Mouse (Mus musculus): ENCODE results near the gene Hacd2. TPM values are rescaled to one million over a fixed set of nuclear protein-coding genes. Genes with fewer than 3 reads are reported as not detected.

The Hacd2 gene
- polyA plus RNA-seq, 1 experiment from 2014 or later = 25.9 TPM

DNA sequence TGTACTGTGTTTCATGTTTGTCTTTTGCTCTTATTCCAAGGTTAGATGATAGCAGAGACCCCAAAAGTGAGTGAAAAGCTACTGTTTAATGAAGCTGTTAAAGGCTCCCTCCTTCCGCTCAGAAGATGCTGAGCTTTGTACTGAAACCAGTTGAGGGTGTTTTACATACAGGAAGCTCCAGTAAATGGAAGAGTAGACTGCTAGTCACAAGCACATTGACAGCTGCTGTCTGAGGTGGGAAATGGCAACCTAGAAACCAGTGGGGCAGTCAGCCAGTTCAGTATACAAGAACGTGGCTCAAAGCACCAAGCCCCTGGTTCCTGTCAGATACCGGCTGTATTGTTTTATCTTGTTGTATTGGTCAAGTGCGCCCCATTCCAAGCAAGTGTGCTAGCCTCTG is 46.7 kb downstream of the Hacd2 start:
- no peak overlapping the region for H3K4me2 ChIP-seq (ENCODE audit: low read length)
- ATAC-seq (ENCODE audit: low FRiP score, low TSS enrichment) (no peak), DNase-seq (no peak)
- H3K9ac ChIP-seq (replicated peaks; ENCODE audit: low read length) = no peak overlapping the region
- 86% methylated on average over 4 of the region's 4 CpGs for WGBS
- no peak overlapping the region for H3K4me3 ChIP-seq (replicated peaks; ENCODE audit: low read depth, low read length)
- no peaks in the 10 kb centered on the region for H3K36me3 ChIP-seq (ENCODE audit: control insufficient read depth, insufficient read depth, low read length)
- no peaks in the 10 kb centered on the region for H3K9me3 ChIP-seq (ENCODE audit: control insufficient read depth, low read length)
- no peaks in the 10 kb centered on the region for H3K4me1 ChIP-seq (ENCODE audit: control insufficient read depth, insufficient read depth, low read length)
- no peaks in the 10 kb centered on the region for H3K27me3 ChIP-seq (ENCODE audit: control insufficient read depth, insufficient read depth, low read length)
- no peak overlapping the region for H3K27ac ChIP-seq (replicated peaks; ENCODE audit: low read depth, low read length)

DNA sequence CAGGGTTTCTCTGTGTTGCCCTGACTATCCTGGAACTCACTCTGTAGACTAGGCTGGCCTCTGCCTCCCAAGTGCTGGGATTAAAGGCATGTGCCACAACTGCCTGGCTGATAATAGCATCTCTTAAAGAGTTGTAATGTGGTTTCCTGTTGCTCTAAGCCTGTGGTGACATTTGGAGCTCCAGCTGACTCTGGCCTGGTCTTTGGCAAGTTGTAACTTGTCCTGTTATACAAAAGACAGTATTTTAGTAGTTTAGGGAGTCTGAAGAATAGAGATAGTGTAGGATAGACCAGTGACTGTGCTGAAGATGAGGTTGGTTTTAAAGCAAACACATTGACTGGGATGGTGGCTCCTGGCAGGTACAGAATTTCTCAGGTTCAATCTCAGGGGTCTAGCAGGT is 52.2 kb downstream of the Hacd2 start:
- ATAC-seq (ENCODE audit: low FRiP score, low TSS enrichment) = no peak

DNA sequence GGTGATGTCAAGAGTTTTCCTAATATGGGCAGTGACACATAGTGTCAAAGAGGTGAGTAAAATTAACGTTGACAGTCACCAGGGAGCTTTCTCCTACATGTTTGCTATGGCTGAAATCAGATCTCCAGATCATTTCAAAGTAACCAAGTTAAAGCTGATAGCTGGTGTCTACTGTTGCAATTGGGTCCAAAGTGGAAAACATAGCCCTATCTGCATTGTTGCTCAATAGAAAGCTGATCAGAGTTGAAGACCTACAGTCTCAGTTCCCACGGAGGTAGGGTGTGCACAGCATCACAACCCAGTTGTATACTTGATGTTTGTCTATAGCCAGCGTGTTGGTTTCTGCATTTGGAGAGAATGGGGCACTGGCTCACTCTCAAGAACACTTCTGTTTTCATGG is 53.4 kb downstream of the Hacd2 start:
- Histone ChIP-seq H3K27ac (replicated peaks; ENCODE audit: low read depth, low read length) (no peak overlapping the region), H3K27me3 (ENCODE audit: control insufficient read depth, insufficient read depth, low read length) (no peaks in the 10 kb centered on the region), H3K36me3 (ENCODE audit: control insufficient read depth, insufficient read depth, low read length) (no peaks in the 10 kb centered on the region), H3K9me3 (ENCODE audit: control insufficient read depth, low read length) (no peaks in the 10 kb centered on the region), H3K9ac (replicated peaks; ENCODE audit: low read length) (no peak overlapping the region), H3K4me1 (ENCODE audit: control insufficient read depth, insufficient read depth, low read length) (no peaks in the 10 kb centered on the region), H3K4me3 (replicated peaks; ENCODE audit: low read depth, low read length) (no peak overlapping the region), H3K4me2 (ENCODE audit: low read length) (no peak overlapping the region)
- 89% methylated on average over 3 of the region's 3 CpGs for WGBS
- ATAC-seq (ENCODE audit: low FRiP score, low TSS enrichment) = no peak
- no peak for DNase-seq

More for the DNA sequence above, 52.2 kb downstream of the Hacd2 start:
- H3K4me2 ChIP-seq (ENCODE audit: low read length) = no peak overlapping the region
- no peak overlapping the region for H3K9ac ChIP-seq (replicated peaks; ENCODE audit: low read length)
- no peaks in the 10 kb centered on the region for H3K36me3 ChIP-seq (ENCODE audit: control insufficient read depth, insufficient read depth, low read length)
- no peak overlapping the region for H3K27ac ChIP-seq (replicated peaks; ENCODE audit: low read depth, low read length)
- no peaks in the 10 kb centered on the region for H3K9me3 ChIP-seq (ENCODE audit: control insufficient read depth, low read length)
- H3K4me3 ChIP-seq (replicated peaks; ENCODE audit: low read depth, low read length) = no peak overlapping the region
- no peaks in the 10 kb centered on the region for H3K27me3 ChIP-seq (ENCODE audit: control insufficient read depth, insufficient read depth, low read length)
- H3K4me1 ChIP-seq (ENCODE audit: control insufficient read depth, insufficient read depth, low read length) = no peaks in the 10 kb centered on the region
- no peak for DNase-seq

DNA sequence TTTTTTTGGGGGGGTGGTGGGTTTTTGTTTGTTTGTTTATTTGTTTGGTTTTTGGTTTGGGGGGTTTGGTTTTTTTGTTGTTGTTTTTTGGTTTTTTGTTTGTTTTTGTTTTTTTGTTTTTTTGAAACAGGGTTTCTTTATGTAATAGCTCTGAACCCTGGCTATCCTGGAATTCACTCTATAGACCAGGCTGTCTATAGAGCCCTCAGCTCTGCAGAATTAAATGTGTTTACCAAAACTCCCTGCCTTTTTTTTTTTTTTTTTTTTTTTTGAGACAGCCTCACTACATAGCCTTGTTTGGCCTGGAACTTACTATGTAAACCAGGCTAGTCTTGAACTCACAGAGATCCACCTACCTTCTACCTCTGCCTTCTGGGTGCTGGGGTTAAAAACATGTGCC is 71.3 kb downstream of the Hacd2 start:
- H3K4me2 ChIP-seq (ENCODE audit: low read length) = no peak overlapping the region
- H3K27ac ChIP-seq (replicated peaks; ENCODE audit: low read depth, low read length) = no peak overlapping the region
- no peaks in the 10 kb centered on the region for H3K4me1 ChIP-seq (ENCODE audit: control insufficient read depth, insufficient read depth, low read length)
- no peak overlapping the region for H3K4me3 ChIP-seq (replicated peaks; ENCODE audit: low read depth, low read length)
- H3K9ac ChIP-seq (replicated peaks; ENCODE audit: low read length) = no peak overlapping the region
- ATAC-seq (ENCODE audit: low FRiP score, low TSS enrichment) (no peak), DNase-seq (no peak)
- no peaks in the 10 kb centered on the region for H3K9me3 ChIP-seq (ENCODE audit: control insufficient read depth, low read length)
- H3K36me3 ChIP-seq (ENCODE audit: control insufficient read depth, insufficient read depth, low read length) = peaks cover 8% of the 10 kb centered on the region; the same call in 1 of the 2 replicates
- H3K27me3 ChIP-seq (ENCODE audit: control insufficient read depth, insufficient read depth, low read length) = no peaks in the 10 kb centered on the region

DNA sequence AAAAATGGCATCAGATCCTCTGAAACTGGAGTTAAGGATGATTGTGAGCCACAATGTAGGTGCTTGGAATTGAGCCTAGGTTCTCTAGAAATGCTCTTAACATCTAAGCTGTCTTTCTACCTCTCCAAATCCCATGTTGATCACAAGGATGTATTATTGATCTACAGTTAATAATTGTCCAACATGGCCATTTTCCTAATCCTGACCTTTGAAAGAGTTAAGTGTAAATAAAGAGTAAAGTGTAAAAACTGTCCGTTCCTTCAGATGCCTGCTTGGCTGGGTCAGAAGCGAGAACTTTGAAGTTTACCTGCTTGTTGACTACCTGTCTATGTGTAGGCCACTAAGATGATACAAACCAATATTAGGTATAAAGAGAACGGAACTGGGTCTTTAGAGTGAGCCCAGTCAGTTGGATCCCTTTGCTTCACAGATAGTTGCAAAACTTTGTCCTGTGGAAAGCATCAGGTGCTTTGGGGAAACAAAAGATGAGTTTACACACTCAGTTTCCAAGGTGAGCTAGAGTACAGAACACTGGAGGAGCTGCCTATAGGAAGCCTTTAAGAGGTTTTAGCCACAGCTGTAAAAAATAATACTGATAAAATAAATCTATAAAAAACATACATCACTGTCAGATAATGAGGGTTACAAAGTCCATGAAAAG is 75.8 kb downstream of the Hacd2 start:
- no peak overlapping the region for H3K4me2 ChIP-seq (ENCODE audit: low read length)
- H3K4me3 ChIP-seq (replicated peaks; ENCODE audit: low read depth, low read length) = no peak overlapping the region
- H3K27me3 ChIP-seq (ENCODE audit: control insufficient read depth, insufficient read depth, low read length) = no peaks in the 10 kb centered on the region
- WGBS = 96% methylated on average over 3 of the region's 3 CpGs
- DNase-seq (no peak), ATAC-seq (ENCODE audit: low FRiP score, low TSS enrichment) (no peak)
- no peak overlapping the region for H3K9ac ChIP-seq (replicated peaks; ENCODE audit: low read length)
- H3K27ac ChIP-seq (replicated peaks; ENCODE audit: low read depth, low read length) = no peak overlapping the region
- no peaks in the 10 kb centered on the region for H3K4me1 ChIP-seq (ENCODE audit: control insufficient read depth, insufficient read depth, low read length)
- no peaks in the 10 kb centered on the region for H3K9me3 ChIP-seq (ENCODE audit: control insufficient read depth, low read length)
- peaks cover 10% of the 10 kb centered on the region; the same call in 1 of the 2 replicates for H3K36me3 ChIP-seq (ENCODE audit: control insufficient read depth, insufficient read depth, low read length)

DNA sequence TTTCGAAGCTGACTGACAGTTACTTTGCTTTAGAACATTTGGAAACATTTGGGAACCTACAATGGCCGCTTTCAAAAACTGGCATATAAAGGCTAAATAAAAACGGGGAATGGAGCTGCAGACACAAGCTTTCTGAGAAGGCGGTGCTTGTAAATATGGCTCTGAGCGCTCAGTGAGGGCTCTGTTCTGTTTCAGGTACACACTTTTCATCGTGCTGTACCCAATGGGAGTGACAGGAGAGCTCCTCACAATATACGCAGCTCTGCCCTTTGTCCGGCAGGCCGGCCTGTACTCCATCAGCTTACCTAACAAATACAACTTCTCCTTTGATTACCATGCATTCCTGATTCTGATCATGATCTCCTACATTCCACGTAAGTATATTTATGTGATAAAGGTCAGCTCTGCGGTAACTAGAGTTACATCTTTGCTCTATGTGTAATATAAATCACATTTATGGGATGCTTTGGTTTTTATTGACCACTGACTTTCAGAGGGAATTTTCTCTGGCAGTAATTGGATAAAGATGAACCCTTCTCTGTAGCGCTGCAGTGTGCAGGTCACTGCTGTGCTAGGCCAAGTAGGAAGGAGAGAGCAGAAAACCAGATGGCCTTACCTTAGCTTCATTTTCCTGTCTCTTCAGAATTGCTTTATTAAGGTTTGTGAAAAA is 79.7 kb downstream of the Hacd2 start:
- ATAC-seq (ENCODE audit: low FRiP score, low TSS enrichment) = no peak
- no peaks in the 10 kb centered on the region for H3K4me1 ChIP-seq (ENCODE audit: control insufficient read depth, insufficient read depth, low read length)
- H3K4me3 ChIP-seq (replicated peaks; ENCODE audit: low read depth, low read length) = no peak overlapping the region
- no peaks in the 10 kb centered on the region for H3K27me3 ChIP-seq (ENCODE audit: control insufficient read depth, insufficient read depth, low read length)
- H3K4me2 ChIP-seq (ENCODE audit: low read length) = no peak overlapping the region
- no peak overlapping the region for H3K27ac ChIP-seq (replicated peaks; ENCODE audit: low read depth, low read length)
- no peaks in the 10 kb centered on the region for H3K9me3 ChIP-seq (ENCODE audit: control insufficient read depth, low read length)
- H3K36me3 ChIP-seq (ENCODE audit: control insufficient read depth, insufficient read depth, low read length) = peaks cover 9% of the 10 kb centered on the region; the same call in 1 of the 2 replicates
- H3K9ac ChIP-seq (replicated peaks; ENCODE audit: low read length) = no peak overlapping the region
- 86% methylated on average over 12 of the region's 12 CpGs for WGBS
- DNase-seq = no peak

DNA sequence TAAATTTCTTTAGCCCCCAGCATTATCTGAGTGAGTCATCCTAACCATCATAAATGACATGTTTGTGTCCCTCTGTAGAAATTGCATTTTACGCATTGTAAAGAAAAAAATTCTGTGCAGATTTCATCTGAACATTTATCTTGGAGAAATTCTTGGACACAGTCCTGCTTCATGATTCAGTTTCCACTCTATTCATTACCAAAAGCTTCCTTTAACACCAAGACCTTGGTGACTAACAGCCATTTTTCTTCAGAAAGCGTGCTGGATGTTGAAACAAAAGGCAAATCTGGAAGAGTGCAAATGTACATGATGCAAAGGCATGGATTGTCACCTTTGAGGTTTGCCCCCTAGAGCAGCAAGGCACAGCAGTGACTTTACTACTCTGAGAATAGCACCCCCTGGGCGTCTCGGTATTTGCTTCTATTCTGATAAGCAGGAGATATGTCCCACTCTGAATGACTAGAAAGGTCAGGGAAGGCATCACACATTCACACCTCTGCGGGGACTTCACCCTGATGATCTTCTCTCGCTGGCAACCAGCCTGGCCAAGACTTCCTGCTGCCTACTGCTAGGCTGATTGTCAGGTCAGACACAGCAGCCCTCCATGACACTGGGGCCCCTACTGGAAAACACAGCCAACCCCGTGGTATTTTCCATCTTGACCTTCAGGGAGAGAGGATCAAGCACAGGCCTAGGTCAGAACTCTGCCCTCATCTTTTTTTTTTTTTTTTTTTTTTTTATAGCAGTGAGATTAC is 80.8 kb downstream of the Hacd2 start:
- H3K4me1 ChIP-seq (ENCODE audit: control insufficient read depth, insufficient read depth, low read length) = no peaks in the 10 kb centered on the region
- H3K9me3 ChIP-seq (ENCODE audit: control insufficient read depth, low read length) = no peaks in the 10 kb centered on the region
- DNase-seq = no peak
- no peak overlapping the region for H3K9ac ChIP-seq (replicated peaks; ENCODE audit: low read length)
- ATAC-seq (ENCODE audit: low FRiP score, low TSS enrichment) = no peak
- 88% methylated on average over 7 of the region's 7 CpGs for WGBS
- H3K36me3 ChIP-seq (ENCODE audit: control insufficient read depth, insufficient read depth, low read length) = peaks cover 14% of the 10 kb centered on the region; the same call in 1 of the 2 replicates
- H3K4me2 ChIP-seq (ENCODE audit: low read length) = no peak overlapping the region
- H3K4me3 ChIP-seq (replicated peaks; ENCODE audit: low read depth, low read length) = no peak overlapping the region
- H3K27me3 ChIP-seq (ENCODE audit: control insufficient read depth, insufficient read depth, low read length) = no peaks in the 10 kb centered on the region
- no peak overlapping the region for H3K27ac ChIP-seq (replicated peaks; ENCODE audit: low read depth, low read length)

DNA sequence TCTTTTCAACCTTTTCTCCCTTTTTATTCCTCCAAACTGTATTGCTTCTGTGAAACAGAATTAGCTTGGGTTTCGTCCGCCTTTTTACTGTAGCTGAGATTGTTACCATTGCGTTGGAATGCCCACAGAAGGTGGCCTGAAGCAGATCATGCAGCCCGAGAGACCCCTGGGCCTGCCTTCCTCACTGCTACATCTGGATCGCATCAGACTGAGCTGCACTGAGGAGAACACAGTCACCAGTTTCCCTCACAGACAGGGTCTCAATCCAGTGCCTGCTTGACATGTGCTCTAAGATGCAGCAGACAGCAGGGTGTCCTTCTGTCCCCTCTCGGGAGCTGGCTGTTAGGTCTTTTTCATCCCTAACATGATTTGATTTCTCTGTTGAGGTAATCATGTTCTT is 85.8 kb downstream of the Hacd2 start:
- DNase-seq = no peak
- peaks cover 7% of the 10 kb centered on the region for H3K4me1 ChIP-seq (ENCODE audit: control insufficient read depth, insufficient read depth, low read length)
- no peak overlapping the region for H3K4me2 ChIP-seq (ENCODE audit: low read length)
- no peaks in the 10 kb centered on the region for H3K9me3 ChIP-seq (ENCODE audit: control insufficient read depth, low read length)
- no peak for ATAC-seq (ENCODE audit: low FRiP score, low TSS enrichment)
- H3K4me3 ChIP-seq (replicated peaks; ENCODE audit: low read depth, low read length) = no peak overlapping the region
- H3K27ac ChIP-seq (replicated peaks; ENCODE audit: low read depth, low read length) = no peak overlapping the region
- no peaks in the 10 kb centered on the region for H3K27me3 ChIP-seq (ENCODE audit: control insufficient read depth, insufficient read depth, low read length)
- H3K36me3 ChIP-seq (ENCODE audit: control insufficient read depth, insufficient read depth, low read length) = 0 out of 2 replicates have a peak, but pooled peaks cover 12% of the 10 kb centered on the region
- WGBS = 80% methylated on average over 6 of the region's 6 CpGs
- H3K9ac ChIP-seq (replicated peaks; ENCODE audit: low read length) = no peak overlapping the region; the same call in 1 of the 2 replicates

Measured in midbrain, embryonic 14.5 days (tissue).